Comparison of ENCODE assay signal across 14 mouse cellular contexts in genomic region chr16:37572117-37572754, GRCm38 (mm10). TPM values are rescaled to one million over a fixed set of nuclear protein-coding genes. Genes with fewer than 3 reads are reported as not detected.
"Had no signal": no experiment of that assay in that cellular context is flagged by ENCODE, and none has a peak within 500 bp of the region (broad histone marks: within the 10 kb centered on the region; RNA-seq: fewer than 3 reads in every experiment).

No protein-coding gene starts in this region.

- H3K4me1 ChIP-seq: kidney, embryonic 15.5 days had no signal

- DNase-seq: kidney, adult 2 months; kidney, postnatal 14 days; lung, embryonic 14.5 days; lung, postnatal 10 days; lung, postnatal 4 days; thymus, postnatal 14 days had no signal

- H3K27me3 ChIP-seq: kidney, embryonic 15.5 days; limb, embryonic 15.5 days; liver, embryonic 15.5 days; midbrain, embryonic 12.5 days; neural tube, embryonic 15.5 days had no signal

- H3K9me3 ChIP-seq: limb, embryonic 15.5 days; neural tube, embryonic 15.5 days had no signal

- H3K9ac ChIP-seq: kidney, embryonic 15.5 days; limb, embryonic 15.5 days; liver, embryonic 15.5 days; lung, embryonic 14.5 days; midbrain, embryonic 12.5 days; neural tube, embryonic 15.5 days had no signal

- H3K4me2 ChIP-seq: kidney, embryonic 15.5 days; limb, embryonic 15.5 days; liver, embryonic 15.5 days; lung, embryonic 14.5 days; midbrain, embryonic 12.5 days; neural tube, embryonic 15.5 days had no signal

- H3K4me3 ChIP-seq: kidney, embryonic 15.5 days; limb, embryonic 15.5 days; liver, embryonic 15.5 days; midbrain, embryonic 12.5 days; myocyte; neural tube, embryonic 15.5 days had no signal

- H3K36me3 ChIP-seq: limb, embryonic 15.5 days; neural tube, embryonic 15.5 days had no signal

- H3K27ac ChIP-seq: kidney, embryonic 15.5 days; limb, embryonic 15.5 days; liver, embryonic 15.5 days had no signal

- ATAC-seq: intestine, embryonic 16.5 days had no signal

RNA-seq across cellular contexts. Expression of gene Hgd, which starts 7.7 kb away (rescaled TPM):
- polyA plus RNA-seq: large intestine, adult 2 months; midbrain, embryonic 12.5 days had no signal
